Mouse (Mus musculus): ENCODE data around the gene Bahcc1. TPM values are rescaled to one million over a fixed set of nuclear protein-coding genes. Genes with fewer than 3 reads are reported as not detected.
A peak's percentile ranks its signal among the peaks of the same experiment; 100 is the strongest.

Bahcc1 gene
- polyA plus RNA-seq, 1 experiment from 2014 or later = 19.5 TPM

- Histone ChIP-seq H3K36me3 (peaks cover 7% of the 10 kb centered on the region), H3K9ac (replicated peaks) (peak overlapping the region; percentile 100), H3K27me3 (no peaks in the 10 kb centered on the region), H3K4me2 (replicated peaks) (peak overlapping the region; percentile 98), H3K27ac (peak overlapping the region; percentile 100), H3K4me1 (replicated peaks) (peaks cover 28% of the 10 kb centered on the region), H3K9me3 (no peaks in the 10 kb centered on the region), H3K4me3 (replicated peaks) (peak overlapping the region; percentile 66)
- under 1% methylated on average over 52 of the region's 52 CpGs for WGBS
- no peak for ATAC-seq
Measured at GRCm38 (mm10) chr11:120234136-120234775, 1.5 kb downstream of the Bahcc1 start.

- Histone ChIP-seq H3K4me2 (replicated peaks) (peak overlapping the region; percentile 98), H3K27ac (peak overlapping the region; percentile 100), H3K4me3 (replicated peaks) (peak overlapping the region; percentile 66), H3K4me1 (replicated peaks) (peaks cover 28% of the 10 kb centered on the region), H3K36me3 (peaks cover 7% of the 10 kb centered on the region), H3K27me3 (no peaks in the 10 kb centered on the region), H3K9me3 (no peaks in the 10 kb centered on the region), H3K9ac (replicated peaks) (peak overlapping the region; percentile 100)
- WGBS = under 1% methylated on average over 39 of the region's 39 CpGs
- ATAC-seq = no peak
Measured at GRCm38 (mm10) chr11:120234776-120235181, 2.0 kb downstream of the Bahcc1 start.

- Histone ChIP-seq H3K9ac (replicated peaks) (peak overlapping the region; percentile 100), H3K4me3 (replicated peaks) (peak overlapping the region; percentile 66), H3K27me3 (no peaks in the 10 kb centered on the region), H3K9me3 (no peaks in the 10 kb centered on the region), H3K4me2 (replicated peaks) (peak overlapping the region; percentile 98), H3K36me3 (peaks cover 7% of the 10 kb centered on the region), H3K4me1 (replicated peaks) (peaks cover 32% of the 10 kb centered on the region), H3K27ac (peak overlapping the region; percentile 100)
- WGBS = under 1% methylated on average over 38 of the region's 40 CpGs
- ATAC-seq = no peak
Measured at GRCm38 (mm10) chr11:120235385-120236113, 2.8 kb downstream of the Bahcc1 start.

GRCm38 (mm10) chr11:120236114-120236437 lies 3.3 kb downstream of the Bahcc1 start:
- no peaks in the 10 kb centered on the region for H3K9me3 ChIP-seq
- peak overlapping the region; percentile 98 for H3K4me2 ChIP-seq (replicated peaks)
- peak overlapping the region; percentile 100 for H3K27ac ChIP-seq
- 1% methylated on average over 13 of the region's 13 CpGs for WGBS
- peaks cover 7% of the 10 kb centered on the region for H3K36me3 ChIP-seq
- H3K4me1 ChIP-seq (replicated peaks) = peaks cover 38% of the 10 kb centered on the region
- H3K9ac ChIP-seq (replicated peaks) = peak overlapping the region; percentile 100
- no peak for ATAC-seq
- peak overlapping the region; percentile 66 for H3K4me3 ChIP-seq (replicated peaks)
- no peaks in the 10 kb centered on the region for H3K27me3 ChIP-seq

- peaks cover 43% of the 10 kb centered on the region for H3K4me1 ChIP-seq (replicated peaks)
- WGBS = under 1% methylated on average over 83 of the region's 96 CpGs
Measured at GRCm38 (mm10) chr11:120236438-120237165, 3.9 kb downstream of the Bahcc1 start.

GRCm38 (mm10) chr11:120237166-120238131 lies 4.7 kb downstream of the Bahcc1 start:
- ATAC-seq = no peak
- Histone ChIP-seq H3K27ac (peak overlapping the region; percentile 100), H3K9ac (replicated peaks) (peak overlapping the region; percentile 100), H3K9me3 (no peaks in the 10 kb centered on the region), H3K4me2 (replicated peaks) (peak overlapping the region; percentile 98), H3K4me3 (replicated peaks) (peak overlapping the region; percentile 66), H3K36me3 (peaks cover 7% of the 10 kb centered on the region), H3K27me3 (no peaks in the 10 kb centered on the region), H3K4me1 (replicated peaks) (peaks cover 43% of the 10 kb centered on the region)
- under 1% methylated on average over 87 of the region's 89 CpGs for whole genome bisulfite sequencing

More at GRCm38 (mm10) chr11:120236438-120237165, 3.9 kb downstream of the Bahcc1 start:
- Histone ChIP-seq H3K9me3 (no peaks in the 10 kb centered on the region), H3K4me3 (replicated peaks) (peak overlapping the region; percentile 66), H3K9ac (replicated peaks) (peak overlapping the region; percentile 100), H3K27ac (peak overlapping the region; percentile 100), H3K4me2 (replicated peaks) (peak overlapping the region; percentile 98), H3K27me3 (no peaks in the 10 kb centered on the region), H3K36me3 (peaks cover 7% of the 10 kb centered on the region)
- no peak for ATAC-seq

- H3K36me3 ChIP-seq = peaks cover 7% of the 10 kb centered on the region
- peaks cover 51% of the 10 kb centered on the region for H3K4me1 ChIP-seq (replicated peaks)
- WGBS = 1% methylated on average over 8 of the region's 8 CpGs
- no peak for ATAC-seq
- peak overlapping the region; percentile 100 for H3K27ac ChIP-seq
- peak overlapping the region; percentile 100 for H3K9ac ChIP-seq (replicated peaks)
- no peaks in the 10 kb centered on the region for H3K9me3 ChIP-seq
- H3K4me2 ChIP-seq (replicated peaks) = peak overlapping the region; percentile 98
- no peaks in the 10 kb centered on the region for H3K27me3 ChIP-seq
- H3K4me3 ChIP-seq (replicated peaks) = peak overlapping the region; percentile 66
Measured at GRCm38 (mm10) chr11:120238306-120238705, 5.6 kb downstream of the Bahcc1 start.

GRCm38 (mm10) chr11:120238751-120239359 lies 6.1 kb downstream of the Bahcc1 start:
- Histone ChIP-seq H3K9ac (replicated peaks) (peak overlapping the region; percentile 100), H3K27me3 (no peaks in the 10 kb centered on the region), H3K36me3 (peaks cover 7% of the 10 kb centered on the region), H3K9me3 (no peaks in the 10 kb centered on the region), H3K4me2 (replicated peaks) (peak overlapping the region; percentile 98), H3K4me1 (replicated peaks) (peaks cover 57% of the 10 kb centered on the region), H3K27ac (peak overlapping the region; percentile 100), H3K4me3 (replicated peaks) (peak overlapping the region; percentile 66)
- ATAC-seq = peak; percentile 7; the same call in 1 of the 2 replicates
- 0% methylated on average over 7 of the region's 8 CpGs for WGBS

GRCm38 (mm10) chr11:120239581-120239991 lies 6.8 kb downstream of the Bahcc1 start:
- Histone ChIP-seq H3K36me3 (peaks cover 10% of the 10 kb centered on the region), H3K9me3 (no peaks in the 10 kb centered on the region), H3K27me3 (no peaks in the 10 kb centered on the region), H3K4me3 (replicated peaks) (peak overlapping the region; percentile 66), H3K4me1 (replicated peaks) (peaks cover 64% of the 10 kb centered on the region), H3K27ac (peak overlapping the region; percentile 100), H3K4me2 (replicated peaks) (peak overlapping the region; percentile 98), H3K9ac (replicated peaks) (peak overlapping the region; percentile 100)
- no peak for ATAC-seq
- 2% methylated on average over 11 of the region's 11 CpGs for WGBS

- Histone ChIP-seq H3K9ac (replicated peaks) (peak overlapping the region; percentile 100), H3K9me3 (no peaks in the 10 kb centered on the region), H3K27ac (peak overlapping the region; percentile 100), H3K4me2 (replicated peaks) (peak overlapping the region; percentile 98), H3K4me3 (replicated peaks) (peak overlapping the region; percentile 66), H3K4me1 (replicated peaks) (peaks cover 70% of the 10 kb centered on the region), H3K36me3 (peaks cover 13% of the 10 kb centered on the region), H3K27me3 (no peaks in the 10 kb centered on the region)
- 0% methylated on average over 10 of the region's 10 CpGs for WGBS
- ATAC-seq = peak; percentile 57
Measured at GRCm38 (mm10) chr11:120240206-120240605, 7.5 kb downstream of the Bahcc1 start.
